Mouse (Mus musculus): ENCODE measurements around the gene Runx1.

- TF ChIP-seq GATA1 (IDR thresholded peaks at IDR 0.05; ENCODE audit: low read length) (no peak), TAL1 (IDR thresholded peaks at IDR 0.05; ENCODE audit: low read length) (no peak)
These were observed 139.0 kb downstream of the Runx1 start for GRCm38 (mm10) chr16:92686978-92687377.

Data from erythroblast, embryonic 14.5 days (primary cell).